8 mouse cellular contexts compared by ENCODE assay signal in genomic region chr2:70262565-70263082, GRCm38 (mm10).
DNase-seq lines count a peak whose midpoint lies in the region; ATAC-seq and TF ChIP-seq lines count a peak whose summit lies in the region.

No protein-coding gene starts in this region.

- H3K27ac ChIP-seq in forebrain, embryonic 10.5 days, result peak overlapping the region; percentile 60; the same call in 1 of the 2 replicates
- no peak overlapping the region for H3K27ac ChIP-seq in forebrain, embryonic 11.5 days (ENCODE audit: low read depth, low read length)
- peak overlapping the region; percentile 42; the same call in 1 of the 2 replicates for H3K27ac ChIP-seq in midbrain, embryonic 10.5 days (replicated peaks)
- H3K27ac ChIP-seq in midbrain, embryonic 11.5 days (ENCODE audit: low read depth, low read length), result no peak overlapping the region
- H3K27ac ChIP-seq in limb, embryonic 14.5 days (replicated peaks; ENCODE audit: low read depth, low read length), result peak overlapping the region; percentile 11; the same call in 1 of the 2 replicates

- H3K27me3 ChIP-seq in forebrain, embryonic 10.5 days (ENCODE audit: poor library complexity, severe bottlenecking), result no peaks in the 10 kb centered on the region
- no peaks in the 10 kb centered on the region for H3K27me3 ChIP-seq in forebrain, embryonic 11.5 days (ENCODE audit: control insufficient read depth, insufficient read depth, low read length)
- H3K27me3 ChIP-seq in midbrain, embryonic 10.5 days (ENCODE audit: low read depth, poor library complexity, severe bottlenecking), result no peaks in the 10 kb centered on the region
- H3K27me3 ChIP-seq in midbrain, embryonic 11.5 days (ENCODE audit: control insufficient read depth, insufficient read depth, low read length), result no peaks in the 10 kb centered on the region
- H3K27me3 ChIP-seq in limb, embryonic 14.5 days (ENCODE audit: control insufficient read depth, insufficient read depth, low read length), result no peaks in the 10 kb centered on the region

- H3K4me2 ChIP-seq in forebrain, embryonic 11.5 days (ENCODE audit: low read depth, low read length, severe bottlenecking), result no peak overlapping the region
- no peak overlapping the region for H3K4me2 ChIP-seq in midbrain, embryonic 11.5 days
- H3K4me2 ChIP-seq in limb, embryonic 14.5 days (replicated peaks; ENCODE audit: low read depth, low read length, severe bottlenecking), result no peak overlapping the region; the same call in 1 of the 2 replicates

- H3K36me3 ChIP-seq in forebrain, embryonic 10.5 days (replicated peaks), result no peaks in the 10 kb centered on the region
- H3K36me3 ChIP-seq in forebrain, embryonic 11.5 days (ENCODE audit: control insufficient read depth, insufficient read depth, low read length), result no peaks in the 10 kb centered on the region
- H3K36me3 ChIP-seq in midbrain, embryonic 10.5 days, result no peaks in the 10 kb centered on the region
- H3K36me3 ChIP-seq in midbrain, embryonic 11.5 days (ENCODE audit: control insufficient read depth, insufficient read depth, low read length), result no peaks in the 10 kb centered on the region
- no peaks in the 10 kb centered on the region for H3K36me3 ChIP-seq in limb, embryonic 14.5 days (ENCODE audit: control insufficient read depth, insufficient read depth, low read length)

- H3K9ac ChIP-seq in forebrain, embryonic 11.5 days (ENCODE audit: low read length), result no peak overlapping the region
- H3K9ac ChIP-seq in midbrain, embryonic 11.5 days (ENCODE audit: low read length), result no peak overlapping the region
- H3K9ac ChIP-seq in limb, embryonic 14.5 days (ENCODE audit: low read depth, low read length, severe bottlenecking), result no peak overlapping the region

- 55% methylated on average over 9 of the region's 9 CpGs for WGBS in forebrain, embryonic 10.5 days
- WGBS in forebrain, embryonic 11.5 days, result 66% methylated on average over 9 of the region's 9 CpGs
- WGBS in midbrain, embryonic 10.5 days, result 66% methylated on average over 9 of the region's 9 CpGs
- WGBS in midbrain, embryonic 11.5 days, result 55% methylated on average over 9 of the region's 9 CpGs
- WGBS in limb, embryonic 14.5 days, result 13% methylated on average over 9 of the region's 9 CpGs

- no peak for TF ChIP-seq POLR2A in limb, embryonic 14.5 days (IDR thresholded peaks at IDR 0.05; ENCODE audit: borderline replicate concordance, extremely low read depth, insufficient read depth, insufficient read length)

- H3K4me3 ChIP-seq in forebrain, embryonic 10.5 days, result no peak overlapping the region
- no peak overlapping the region for H3K4me3 ChIP-seq in forebrain, embryonic 11.5 days (ENCODE audit: low read depth, low read length)
- H3K4me3 ChIP-seq in midbrain, embryonic 10.5 days, result no peak overlapping the region
- no peak overlapping the region for H3K4me3 ChIP-seq in midbrain, embryonic 11.5 days (ENCODE audit: low read depth, low read length)
- H3K4me3 ChIP-seq in limb, embryonic 14.5 days (replicated peaks; ENCODE audit: low read length), result no peak overlapping the region

- DNase-seq in forebrain, embryonic 10.5 days (ENCODE audit: extremely low spot score, low spot score), result no peak
- no peak for DNase-seq in forebrain, embryonic 11.5 days (ENCODE audit: low spot score)
- peak; percentile 18 for DNase-seq in midbrain, embryonic 10.5 days (ENCODE audit: low spot score)
- DNase-seq in midbrain, embryonic 11.5 days (ENCODE audit: low spot score, missing footprints), result no peak
- DNase-seq in limb, embryonic 14.5 days (ENCODE audit: low spot score), result peak; percentile 38
- DNase-seq in yolk sac, embryonic 10.5 days (ENCODE audit: low spot score), result peak; percentile 4
- DNase-seq in urinary bladder, postnatal 14 days (ENCODE audit: low spot score), result no peak
- no peak for DNase-seq in gastrocnemius, adult 8-10 months (ENCODE audit: low spot score in 2 of 2)

- H3K9me3 ChIP-seq in forebrain, embryonic 10.5 days, result no peaks in the 10 kb centered on the region
- H3K9me3 ChIP-seq in forebrain, embryonic 11.5 days (ENCODE audit: control insufficient read depth, low read length), result no peaks in the 10 kb centered on the region
- H3K9me3 ChIP-seq in midbrain, embryonic 10.5 days (replicated peaks), result no peaks in the 10 kb centered on the region
- H3K9me3 ChIP-seq in midbrain, embryonic 11.5 days (ENCODE audit: control insufficient read depth, low read length), result no peaks in the 10 kb centered on the region
- no peaks in the 10 kb centered on the region for H3K9me3 ChIP-seq in limb, embryonic 14.5 days (ENCODE audit: control insufficient read depth, low read length)

- ATAC-seq in forebrain, embryonic 11.5 days (replicated peaks; ENCODE audit: low FRiP score), result no peak
- ATAC-seq in midbrain, embryonic 11.5 days (ENCODE audit: low FRiP score), result no peak
- peak; percentile 37; the same call in 1 of the 2 replicates for ATAC-seq in limb, embryonic 14.5 days (ENCODE audit: low FRiP score, low read depth)

- peaks cover 37% of the 10 kb centered on the region for H3K4me1 ChIP-seq in forebrain, embryonic 10.5 days
- H3K4me1 ChIP-seq in forebrain, embryonic 11.5 days (replicated peaks; ENCODE audit: control insufficient read depth, insufficient read depth, low read length), result peaks cover 8% of the 10 kb centered on the region; the same call in 1 of the 2 replicates
- peaks cover 38% of the 10 kb centered on the region for H3K4me1 ChIP-seq in midbrain, embryonic 10.5 days
- H3K4me1 ChIP-seq in midbrain, embryonic 11.5 days (ENCODE audit: control insufficient read depth, insufficient read depth, low read length), result no peaks in the 10 kb centered on the region; the same call in 1 of the 2 replicates
- H3K4me1 ChIP-seq in limb, embryonic 14.5 days (ENCODE audit: control insufficient read depth, insufficient read depth, low read length), result peaks cover 4% of the 10 kb centered on the region

Comparison
In these comparisons a context has a peak if more than half of its experiments do, and no peak if none do; other contexts are left out.
1. DNase-seq: peak in midbrain, embryonic 10.5 days (single experiment), limb, embryonic 14.5 days (single experiment) and yolk sac, embryonic 10.5 days (single experiment); none in forebrain, embryonic 10.5 days (single experiment), forebrain, embryonic 11.5 days (single experiment), midbrain, embryonic 11.5 days (single experiment), urinary bladder, postnatal 14 days (single experiment) and gastrocnemius, adult 8-10 months (0 of 2).
2. H3K27ac ChIP-seq: peak in forebrain, embryonic 10.5 days (single experiment), midbrain, embryonic 10.5 days (single experiment) and limb, embryonic 14.5 days (single experiment); none in forebrain, embryonic 11.5 days (single experiment) and midbrain, embryonic 11.5 days (single experiment).